Mouse (Mus musculus) olfactory bulb, adult 2 months (tissue): ENCODE measurements around the gene Capn15. TPM values are rescaled to one million over a fixed set of nuclear protein-coding genes. Genes with fewer than 3 reads are reported as not detected.

ENCODE experiments used
- H3K27ac ChIP-seq: fragments of 200-500 bp; 2 replicates; pipeline ENCODE4 v1.5.1; 2012; ENCODE audit warnings: low read depth, low read length; ENCODE audit not compliant: insufficient read depth
- H3K4me1 ChIP-seq: fragments of 200-500 bp; 2 replicates; pipeline ENCODE4 v1.6.1; 2012; ENCODE audit warnings: low read length; ENCODE audit not compliant: control insufficient read depth, insufficient read depth
- H3K4me3 ChIP-seq: fragments of 200-500 bp; 2 replicates; pipeline ENCODE4 v1.5.1; 2012; ENCODE audit warnings: mild to moderate bottlenecking, low read depth, low read length, moderate library complexity; ENCODE audit not compliant: insufficient read depth
- CTCF ChIP-seq: fragments of 200-500 bp; IDR thresholded peaks from 2 replicates; pipeline ENCODE4 v1.5.1; 2012; ENCODE audit warnings: low read depth, mild to moderate bottlenecking, low read length, moderate library complexity; ENCODE audit not compliant: insufficient read depth
- POLR2A ChIP-seq: fragments of 200-500 bp; IDR thresholded peaks from 2 replicates; pipeline ENCODE4 v1.6.1; 2012; ENCODE audit warnings: mild to moderate bottlenecking, low read depth, low read length, moderate library complexity; ENCODE audit not compliant: insufficient read depth
- WGBS: fragments of 180-500 bp; shearing (Covaris S2); methylation state at CpG from one replicate; pipeline ENCODE4 v1.1.7; 2018; 5-methylcytosine and 5-hydroxymethylcytosine counted together
- polyA plus RNA-seq: library from polyadenylated mRNA; stranded (reverse); fragments of >200 nt; gene quantifications from 2 replicates; pipeline ENCODE4 v1.2.4, GENCODE M21; 2012; ENCODE audit warnings: low replicate concordance; ENCODE audit not compliant: missing spikeins, insufficient read depth, insufficient read length

The Capn15 gene
- polyA plus RNA-seq, 1 experiment, result not detected

- WGBS, result 92% methylated on average over 3 of the region's 3 CpGs
- H3K27ac ChIP-seq, result no peak overlapping the region
- TF ChIP-seq CTCF, result no peak
- TF ChIP-seq POLR2A, result no peak
- H3K4me3 ChIP-seq, result no peak overlapping the region
- peaks cover 19% of the 10 kb centered on the region for H3K4me1 ChIP-seq
These were observed 2.7 kb downstream of the Capn15 start for GRCm38 (mm10) chr17:25982913-25983312.

DNA sequence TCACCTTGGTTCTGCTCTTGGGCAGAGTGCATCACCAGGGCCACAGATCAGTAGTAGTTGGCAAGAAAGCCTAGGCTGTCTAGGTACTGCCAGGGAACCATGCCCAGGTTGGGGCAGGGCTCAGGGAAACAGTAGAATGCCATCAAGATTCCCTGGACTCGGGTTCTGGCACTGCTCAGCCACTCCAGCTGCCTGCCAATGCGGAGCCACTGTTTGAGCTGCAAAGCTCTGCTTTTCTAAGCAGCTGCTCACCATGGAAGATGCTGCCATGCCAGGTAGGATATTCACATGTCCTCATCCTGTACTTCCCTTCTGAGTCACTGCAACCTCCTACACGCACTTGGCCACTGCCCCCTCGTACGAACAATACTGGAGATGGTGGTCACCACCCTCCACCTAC lies 4.7 kb downstream of the Capn15 start:
- 31% methylated on average over 5 of the region's 5 CpGs for WGBS
- TF ChIP-seq POLR2A (no peak), CTCF (no peak)
- H3K4me3 ChIP-seq, result no peak overlapping the region
- peaks cover 19% of the 10 kb centered on the region for H3K4me1 ChIP-seq
- H3K27ac ChIP-seq, result no peak overlapping the region

- Histone ChIP-seq H3K27ac (no peak overlapping the region), H3K4me1 (peaks cover 19% of the 10 kb centered on the region), H3K4me3 (no peak overlapping the region)
- WGBS, result 93% methylated on average over 5 of the region's 5 CpGs
- TF ChIP-seq POLR2A (no peak), CTCF (no peak)
These were observed 5.5 kb downstream of the Capn15 start for GRCm38 (mm10) chr17:25979829-25980738.

DNA sequence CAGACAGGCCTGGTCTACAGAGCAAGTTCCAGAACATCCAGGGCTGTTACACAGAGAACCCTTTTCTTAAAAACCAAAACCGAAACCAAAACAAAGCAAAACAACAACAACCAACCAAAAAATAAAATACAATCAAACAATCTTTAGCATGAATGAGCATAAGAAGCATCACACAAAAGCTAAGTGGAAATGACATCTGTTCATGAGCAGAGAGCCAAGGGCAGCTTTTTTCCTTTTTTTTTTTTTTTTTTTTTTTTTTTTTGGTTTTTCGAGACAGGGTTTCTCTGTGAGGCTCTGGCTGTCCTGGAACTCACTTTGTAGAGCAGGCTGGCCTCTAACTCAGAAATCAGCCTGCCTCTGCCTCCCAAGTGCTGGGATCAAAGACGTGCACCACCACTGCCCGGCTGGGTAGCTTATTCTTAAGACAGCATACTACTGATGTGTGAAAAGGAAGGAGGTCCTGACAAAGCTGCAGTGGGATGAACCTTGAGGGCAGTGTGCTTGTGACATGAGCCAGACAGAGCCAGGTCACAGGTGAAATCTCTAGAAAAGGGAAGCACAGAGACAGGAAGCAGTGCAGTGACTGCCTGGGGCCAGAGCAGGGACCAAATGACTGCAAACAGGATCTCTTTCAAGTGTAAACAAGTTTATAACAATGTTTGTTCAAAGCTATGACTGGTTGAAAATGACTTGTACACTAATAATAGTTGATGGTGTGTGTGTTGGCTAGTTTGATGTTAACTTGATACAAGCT lies 14.5 kb downstream of the Capn15 start:
- 79% methylated on average over 4 of the region's 4 CpGs for WGBS
- Histone ChIP-seq H3K4me1 (peaks cover 2% of the 10 kb centered on the region; the same call in 1 of the 2 replicates), H3K4me3 (no peak overlapping the region), H3K27ac (no peak overlapping the region)
- no peak for TF ChIP-seq CTCF
- TF ChIP-seq POLR2A, result no peak

- WGBS, result 87% methylated on average over 9 of the region's 9 CpGs
- H3K4me1 ChIP-seq, result peaks cover 2% of the 10 kb centered on the region; the same call in 1 of the 2 replicates
- no peak overlapping the region for H3K4me3 ChIP-seq
- H3K27ac ChIP-seq, result no peak overlapping the region
- no peak for TF ChIP-seq CTCF
- TF ChIP-seq POLR2A, result no peak
These were observed 15.1 kb downstream of the Capn15 start for GRCm38 (mm10) chr17:25970448-25970847.

- 87% methylated on average over 1 of the region's 1 CpGs for WGBS
- Histone ChIP-seq H3K27ac (no peak overlapping the region), H3K4me1 (peaks cover 2% of the 10 kb centered on the region; the same call in 1 of the 2 replicates), H3K4me3 (no peak overlapping the region)
- TF ChIP-seq CTCF (no peak), POLR2A (no peak)
These were observed 17.4 kb downstream of the Capn15 start for GRCm38 (mm10) chr17:25968176-25968575.

- no peak overlapping the region for H3K4me3 ChIP-seq
- peaks cover 2% of the 10 kb centered on the region; the same call in 1 of the 2 replicates for H3K4me1 ChIP-seq
- TF ChIP-seq POLR2A (no peak), CTCF (no peak)
- 23% methylated on average over 3 of the region's 3 CpGs for WGBS
- no peak overlapping the region for H3K27ac ChIP-seq
These were observed 17.9 kb downstream of the Capn15 start for GRCm38 (mm10) chr17:25967652-25968051.

- H3K4me3 ChIP-seq, result no peak overlapping the region
- 64% methylated on average over 7 of the region's 7 CpGs for WGBS
- peaks cover 2% of the 10 kb centered on the region; the same call in 1 of the 2 replicates for H3K4me1 ChIP-seq
- no peak overlapping the region for H3K27ac ChIP-seq
- TF ChIP-seq POLR2A (no peak), CTCF (no peak)
These were observed 21.3 kb downstream of the Capn15 start for GRCm38 (mm10) chr17:25964271-25964670.
